Mouse (Mus musculus): ENCODE results near the gene Cstad. TPM values are rescaled to one million over a fixed set of nuclear protein-coding genes. Genes with fewer than 3 reads are reported as not detected.

The Cstad gene
- total RNA-seq (2023), result not detected in 2 replicates

GRCm38 (mm10) chr2:30594641-30595379 is at the start of gene Cstad:
Cstad (plus strand) TSS chr2:30595040.

Other genes starting within 250 kb of the Cstad start
- gene Sh3glb2, start 235.7 kb upstream of the Cstad start, total RNA-seq (2023), result 14.6 and 14.7 TPM in 2 replicates
- 3.9 and 4.6 TPM in 2 replicates for gene Miga2, start 230.8 kb upstream of the Cstad start, total RNA-seq (2023)
- 12.6 TPM in 2 replicates for gene Dolpp1, start 202.8 kb upstream of the Cstad start, total RNA-seq (2023)
- gene Crat, start 179.2 kb upstream of the Cstad start, total RNA-seq (2023), result 26.9 and 34.8 TPM in 2 replicates
- gene Ptpa, start 179.0 kb upstream of the Cstad start, total RNA-seq (2023), result 65.6 and 98.9 TPM in 2 replicates
- 1.4 and 2.5 TPM in 2 replicates for gene Ier5l, start 120.8 kb upstream of the Cstad start, total RNA-seq (2023)
- not detected in 2 replicates for gene 1700001O22Rik, start 208.6 kb downstream of the Cstad start, total RNA-seq (2023)
- 12.7 and 20.2 TPM in 2 replicates for gene Ntmt1, start 212.8 kb downstream of the Cstad start, total RNA-seq (2023)
- gene Asb6, start 235.3 kb downstream of the Cstad start, total RNA-seq (2023), result 29.9 and 32.2 TPM in 2 replicates
- not detected in 2 replicates for gene Prrx2, start 239.9 kb downstream of the Cstad start, total RNA-seq (2023)